Mouse (Mus musculus): ENCODE measurements around the gene Raly. TPM values are rescaled to one million over a fixed set of nuclear protein-coding genes. Genes with fewer than 3 reads are reported as not detected.
"Not testable (repeated sequence)": the region's sequence is repeated elsewhere in the genome, so short reads cannot be mapped to it uniquely, and the experiment has no call there.

The Raly gene
- total and polyA plus RNA-seq, 3 experiments = 214 to 334 (median 277) TPM

DNA sequence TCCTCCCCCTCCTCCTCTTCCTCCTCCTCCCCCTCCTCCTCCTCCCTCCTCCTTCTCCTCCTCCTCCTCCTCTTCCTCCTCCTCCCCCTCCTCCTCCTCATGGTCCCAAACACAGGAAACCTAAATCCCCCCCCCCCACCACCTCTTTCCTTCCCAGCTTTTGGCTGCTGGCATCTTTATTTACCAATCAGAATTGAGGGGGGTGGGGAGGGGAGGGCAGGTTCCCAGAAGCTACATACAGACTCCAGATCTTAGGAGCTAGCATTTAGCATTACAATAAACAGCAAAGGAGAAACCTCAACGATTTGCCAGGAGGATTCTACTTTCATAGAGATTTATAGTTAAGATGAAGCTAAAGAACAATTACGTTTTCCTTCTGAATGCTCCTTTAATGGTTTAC is 114.9 kb downstream of the Raly start:
- H3K4me2 ChIP-seq (ENCODE audit: insufficient read depth, low read depth, poor library complexity, severe bottlenecking) = no peak overlapping the region
- no peaks in the 10 kb centered on the region for H3K79me2 ChIP-seq (replicated peaks; ENCODE audit: control insufficient read depth, extremely low read depth, insufficient read depth, poor library complexity, severe bottlenecking)
- no peak for TF ChIP-seq SMC3 (IDR thresholded peaks at IDR 0.05; ENCODE audit: low read depth, low read length)
- no peak for TF ChIP-seq JUND (conservative IDR thresholded peaks at IDR 0.05; ENCODE audit: low read depth, low read length)
- in situ Hi-C loops (cut with MboI; ENCODE audit: low pct_ligation_motif_present, low pct_unique_long_range_greater_than_20kb, low sequenced_read_pairs) (no loop called here), dilution Hi-C loops (cut with MboI; ENCODE audit: extremely low pct_ligation_motif_present, extremely low pct_unique_long_range_greater_than_20kb, low sequenced_read_pairs) (no loop called here)
- H3K36me3 ChIP-seq (replicated peaks in 1 of 2; ENCODE audit: control insufficient read depth in 1 of 2, insufficient read depth in 1 of 2, low read length in 1 of 2) = no peaks in the 10 kb centered on the region
- no peak overlapping the region for H3K9ac ChIP-seq (ENCODE audit: insufficient read depth, low read depth)
- no peaks in the 10 kb centered on the region for H3K4me1 ChIP-seq (ENCODE audit: control insufficient read depth in 1 of 2, insufficient read depth in 2 of 2)
- H3K4me3 ChIP-seq (replicated peaks in 1 of 3; ENCODE audit: low read depth in 2 of 3, low read length in 2 of 3, poor library complexity in 1 of 3) = no peak overlapping the region
- no peaks in the 10 kb centered on the region for H3K9me3 ChIP-seq (replicated peaks; ENCODE audit: low read length)
- no peak overlapping the region for H3K27ac ChIP-seq (ENCODE audit: insufficient read depth, low read depth)
- DNase-seq (ENCODE audit: extremely low read depth) = no peak
- H3K27me3 ChIP-seq (replicated peaks) = peaks cover 10% of the 10 kb centered on the region

DNA sequence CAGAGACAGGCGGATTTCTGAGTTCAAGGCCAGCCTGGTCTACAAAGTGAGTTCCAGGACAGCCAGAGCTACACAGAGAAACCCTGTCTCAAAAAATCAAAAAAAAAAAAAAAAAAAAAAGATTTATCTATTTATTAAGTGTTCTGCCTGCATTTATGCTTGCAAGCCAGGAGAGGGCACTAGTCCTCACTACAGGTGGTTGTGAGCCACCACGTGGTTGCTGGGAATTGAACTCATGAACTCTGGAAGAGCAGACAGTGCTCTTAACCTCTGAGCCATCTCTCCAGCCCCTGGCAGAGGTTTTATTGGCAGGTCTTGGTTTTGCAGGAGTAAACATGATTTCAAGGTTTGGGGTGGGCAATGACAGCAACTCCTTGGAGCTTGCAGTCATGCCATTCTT is 117.3 kb downstream of the Raly start:
- H3K4me2 ChIP-seq (ENCODE audit: insufficient read depth, low read depth, poor library complexity, severe bottlenecking); H3K4me1 ChIP-seq (ENCODE audit: control insufficient read depth in 1 of 2, insufficient read depth in 2 of 2); in situ Hi-C loops (cut with MboI; ENCODE audit: low pct_ligation_motif_present, low pct_unique_long_range_greater_than_20kb, low sequenced_read_pairs); H3K27ac ChIP-seq (ENCODE audit: insufficient read depth, low read depth); H3K9ac ChIP-seq (ENCODE audit: insufficient read depth, low read depth); H3K79me2 ChIP-seq (replicated peaks; ENCODE audit: control insufficient read depth, extremely low read depth, insufficient read depth, poor library complexity, severe bottlenecking); dilution Hi-C loops (cut with MboI; ENCODE audit: extremely low pct_ligation_motif_present, extremely low pct_unique_long_range_greater_than_20kb, low sequenced_read_pairs); H3K4me3 ChIP-seq (replicated peaks in 1 of 3; ENCODE audit: low read depth in 2 of 3, low read length in 2 of 3, poor library complexity in 1 of 3); H3K27me3 ChIP-seq (replicated peaks); H3K9me3 ChIP-seq (replicated peaks; ENCODE audit: low read length); H3K36me3 ChIP-seq (replicated peaks in 1 of 2; ENCODE audit: control insufficient read depth in 1 of 2, insufficient read depth in 1 of 2, low read length in 1 of 2): not testable (repeated sequence)
- TF ChIP-seq TBP (conservative IDR thresholded peaks at IDR 0.05; ENCODE audit: low read depth, low read length) = 0 out of 2 replicates have a peak, but pooled peaks have one; percentile 46
- TF ChIP-seq ZNF384 (IDR thresholded peaks at IDR 0.05; ENCODE audit: low read depth, low read length) = peak; percentile 53
- TF ChIP-seq MAX (IDR thresholded peaks at IDR 0.05; ENCODE audit: low read length) = peak; percentile 75
- TF ChIP-seq USF1 (IDR thresholded peaks at IDR 0.05; ENCODE audit: low read depth, low read length) = peak; percentile 18; the same call in 1 of the 2 replicates
- peak in 1 of 2 experiments; percentile 65; a peak in 2 of 4 replicates for TF ChIP-seq CTCF (conservative IDR thresholded peaks at IDR 0.05 in 1 of 2, IDR thresholded peaks at IDR 0.05 in 1 of 2; ENCODE audit: low read depth in 2 of 2, low read length in 2 of 2)
- peak; percentile 37 for TF ChIP-seq SMC3 (IDR thresholded peaks at IDR 0.05; ENCODE audit: low read depth, low read length)
- peak; percentile 89 for TF ChIP-seq MYC (IDR thresholded peaks at IDR 0.05; ENCODE audit: low read depth, low read length)
- peak; percentile 35 for DNase-seq (ENCODE audit: extremely low read depth)

DNA sequence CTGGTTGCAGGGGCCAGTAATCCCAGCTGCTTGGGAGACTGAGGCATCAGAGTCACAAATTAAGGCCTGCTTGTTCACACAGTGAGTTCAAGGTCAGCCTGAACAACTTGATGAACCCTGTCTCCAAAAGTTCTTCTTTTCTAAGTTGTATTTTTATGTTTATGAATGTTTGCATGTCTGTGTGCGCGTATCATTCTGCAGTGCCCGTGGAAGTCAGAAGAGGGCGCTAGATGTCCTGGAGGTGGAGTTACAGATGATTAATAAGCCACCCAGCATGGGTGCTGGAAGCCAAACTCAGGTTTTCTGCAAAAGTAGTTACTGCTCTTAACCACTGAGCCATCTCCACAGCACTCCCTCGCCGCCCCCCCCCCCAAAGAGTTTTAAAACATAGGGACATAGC is 118.9 kb downstream of the Raly start:
- TF ChIP-seq POLR2A (IDR thresholded peaks at IDR 0.05; ENCODE audit: low read depth, low read length) = no peak
- no peak for TF ChIP-seq TCF12 (IDR thresholded peaks at IDR 0.05; ENCODE audit: low read depth, low read length)
- TF ChIP-seq CTCF (conservative IDR thresholded peaks at IDR 0.05 in 1 of 2, IDR thresholded peaks at IDR 0.05 in 1 of 2; ENCODE audit: low read depth in 2 of 2, low read length in 2 of 2) = peak; percentile 25 to 37; a peak in 2 of 4 replicates
- in situ Hi-C loops (cut with MboI; ENCODE audit: low pct_ligation_motif_present, low pct_unique_long_range_greater_than_20kb, low sequenced_read_pairs) = no loop called here
- no peak for DNase-seq (ENCODE audit: extremely low read depth)
- H3K4me2 ChIP-seq (ENCODE audit: insufficient read depth, low read depth, poor library complexity, severe bottlenecking) = no peak overlapping the region
- H3K9ac ChIP-seq (ENCODE audit: insufficient read depth, low read depth) = no peak overlapping the region
- H3K27me3 ChIP-seq (replicated peaks) = peaks cover 10% of the 10 kb centered on the region
- H3K9me3 ChIP-seq (replicated peaks; ENCODE audit: low read length) = no peaks in the 10 kb centered on the region
- dilution Hi-C loops (cut with MboI; ENCODE audit: extremely low pct_ligation_motif_present, extremely low pct_unique_long_range_greater_than_20kb, low sequenced_read_pairs) = no loop called here
- H3K79me2 ChIP-seq (replicated peaks; ENCODE audit: control insufficient read depth, extremely low read depth, insufficient read depth, poor library complexity, severe bottlenecking) = no peaks in the 10 kb centered on the region
- H3K36me3 ChIP-seq (replicated peaks in 1 of 2; ENCODE audit: control insufficient read depth in 1 of 2, insufficient read depth in 1 of 2, low read length in 1 of 2) = no peaks in the 10 kb centered on the region
- no peak overlapping the region for H3K4me3 ChIP-seq (replicated peaks in 1 of 3; ENCODE audit: low read depth in 2 of 3, low read length in 2 of 3, poor library complexity in 1 of 3)
- no peak overlapping the region for H3K27ac ChIP-seq (ENCODE audit: insufficient read depth, low read depth)
- H3K4me1 ChIP-seq (ENCODE audit: control insufficient read depth in 1 of 2, insufficient read depth in 2 of 2) = no peaks in the 10 kb centered on the region
